In the genomic region with DNA sequence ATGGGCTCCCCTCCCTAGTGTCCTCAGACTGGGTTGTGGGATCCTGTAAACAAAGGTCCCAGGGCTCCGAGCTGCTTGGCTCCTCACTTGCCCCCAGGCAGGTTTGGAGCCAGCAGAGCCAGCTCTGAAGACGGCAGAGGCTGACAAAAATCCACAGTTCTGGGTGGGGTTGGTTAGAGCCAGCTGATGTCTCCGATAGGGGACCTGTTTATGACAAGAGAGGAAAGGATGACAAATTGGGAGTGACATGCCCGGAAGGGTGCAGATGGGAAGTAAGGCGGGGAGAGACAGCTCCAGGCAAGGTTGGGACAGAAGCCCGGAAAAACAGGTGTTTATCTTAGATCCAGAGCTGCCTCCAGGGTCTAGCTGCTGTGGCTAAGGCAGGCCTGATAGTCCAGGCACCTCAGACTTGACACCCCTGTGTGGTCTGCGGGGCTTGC, we compare ENCODE assay signal across 9 mouse cellular contexts. TPM values are rescaled to one million over a fixed set of nuclear protein-coding genes. Genes with fewer than 3 reads are reported as not detected.
DNase-seq lines count a peak whose midpoint lies in the region; ATAC-seq and TF ChIP-seq lines count a peak whose summit lies in the region.
"Had no signal": no experiment of that assay in that cellular context is flagged by ENCODE, and none has a peak within 500 bp of the region (broad histone marks: within the 10 kb centered on the region; RNA-seq: fewer than 3 reads in every experiment).

No protein-coding gene starts in this region.

- peak; percentile 79 for ATAC-seq in lung, postnatal 0 days
- no peak for ATAC-seq in midbrain, embryonic 16.5 days
- no peak for ATAC-seq in forebrain, embryonic 13.5 days

- peak; percentile 56 for DNase-seq in gastrocnemius, adult 2 months
- DNase-seq in gastrocnemius, postnatal 10 days = no peak
- peak; percentile 70 for DNase-seq in heart, postnatal 25 days (ENCODE audit: low spot score)
- peak; percentile 84 for DNase-seq in lung, postnatal 0 days (ENCODE audit: low spot score)
- no peak for DNase-seq in ovary, adult 18-20 months (ENCODE audit: low spot score)

- H3K4me1 ChIP-seq in bone marrow macrophage, adult 2 months (ENCODE audit: control insufficient read depth, insufficient read depth, low read length) = peaks cover 82% of the 10 kb centered on the region
- peaks cover 8% of the 10 kb centered on the region for H3K4me1 ChIP-seq in lung, postnatal 0 days (ENCODE audit: insufficient read depth, low read depth, low read length)
- no peaks in the 10 kb centered on the region for H3K4me1 ChIP-seq in midbrain, embryonic 16.5 days (ENCODE audit: control insufficient read depth, insufficient read depth, low read length)
- no peaks in the 10 kb centered on the region for H3K4me1 ChIP-seq in forebrain, embryonic 13.5 days

- H3K36me3 ChIP-seq in lung, postnatal 0 days (ENCODE audit: insufficient read depth, low read length) = peaks cover 19% of the 10 kb centered on the region; the same call in 1 of the 2 replicates
- peaks cover 28% of the 10 kb centered on the region for H3K36me3 ChIP-seq in midbrain, embryonic 16.5 days (ENCODE audit: control insufficient read depth, insufficient read depth, low read length)
- H3K36me3 ChIP-seq in forebrain, embryonic 13.5 days (ENCODE audit: poor library complexity, severe bottlenecking) = peaks cover 56% of the 10 kb centered on the region

- TF ChIP-seq EP300 in lung, postnatal 0 days (IDR thresholded peaks at IDR 0.05) = peak; percentile 96

- H3K27me3 ChIP-seq in lung, postnatal 0 days (replicated peaks; ENCODE audit: insufficient read depth, low read length) = no peaks in the 10 kb centered on the region
- H3K27me3 ChIP-seq in midbrain, embryonic 16.5 days (ENCODE audit: control insufficient read depth, insufficient read depth, low read depth, low read length) = no peaks in the 10 kb centered on the region
- H3K27me3 ChIP-seq in forebrain, embryonic 13.5 days = no peaks in the 10 kb centered on the region
- H3K27me3 ChIP-seq: embryonic facial prominence, embryonic 15.5 days had no signal

- peak overlapping the region; percentile 45 for H3K4me3 ChIP-seq in gastrocnemius, adult 2 months
- H3K4me3 ChIP-seq in bone marrow macrophage, adult 2 months (ENCODE audit: insufficient read depth, low read length) = no peak overlapping the region
- no peak overlapping the region for H3K4me3 ChIP-seq in lung, postnatal 0 days (ENCODE audit: low read depth, low read length)
- no peak overlapping the region for H3K4me3 ChIP-seq in midbrain, embryonic 16.5 days (ENCODE audit: low read depth, low read length)
- H3K4me3 ChIP-seq in forebrain, embryonic 13.5 days = no peak overlapping the region
- H3K4me3 ChIP-seq: embryonic facial prominence, embryonic 15.5 days had no signal

- TF ChIP-seq CTCF in gastrocnemius, adult 2 months (IDR thresholded peaks at IDR 0.05) = no peak
- no peak for TF ChIP-seq CTCF in bone marrow macrophage, adult 2 months (IDR thresholded peaks at IDR 0.05; ENCODE audit: low read depth, low read length)
- no peak for TF ChIP-seq CTCF in lung, postnatal 0 days (IDR thresholded peaks at IDR 0.05)

- H3K9ac ChIP-seq in lung, postnatal 0 days (replicated peaks; ENCODE audit: low read depth) = no peak overlapping the region
- H3K9ac ChIP-seq in midbrain, embryonic 16.5 days (ENCODE audit: low read depth, low read length) = no peak overlapping the region
- no peak overlapping the region for H3K9ac ChIP-seq in forebrain, embryonic 13.5 days
- H3K9ac ChIP-seq: embryonic facial prominence, embryonic 15.5 days had no signal

- H3K27ac ChIP-seq in gastrocnemius, adult 2 months = peak overlapping the region; percentile 92
- H3K27ac ChIP-seq in bone marrow macrophage, adult 2 months (ENCODE audit: insufficient read depth, low read depth, low read length) = peak overlapping the region; percentile 90
- H3K27ac ChIP-seq in lung, postnatal 0 days (ENCODE audit: low read length) = peak overlapping the region; percentile 87
- no peak overlapping the region; the same call in 1 of the 2 replicates for H3K27ac ChIP-seq in midbrain, embryonic 16.5 days (ENCODE audit: low read length)
- H3K27ac ChIP-seq in forebrain, embryonic 13.5 days = no peak overlapping the region
- H3K27ac ChIP-seq: embryonic facial prominence, embryonic 15.5 days had no signal

- intact Hi-C loops in gastrocnemius, adult 2 months (cut with DNase I) = no loop called here
- intact Hi-C loops in heart, postnatal 25 days (cut with DNase I) = no loop called here

- TF ChIP-seq POLR2A in bone marrow macrophage, adult 2 months (IDR thresholded peaks at IDR 0.05; ENCODE audit: borderline replicate concordance, low read depth, low read length) = no peak

- no peaks in the 10 kb centered on the region for H3K9me3 ChIP-seq in lung, postnatal 0 days (ENCODE audit: low read length)
- no peaks in the 10 kb centered on the region for H3K9me3 ChIP-seq in midbrain, embryonic 16.5 days (replicated peaks; ENCODE audit: control insufficient read depth, low read length, poor library complexity, severe bottlenecking)
- H3K9me3 ChIP-seq in forebrain, embryonic 13.5 days (replicated peaks) = no peaks in the 10 kb centered on the region
- H3K9me3 ChIP-seq: embryonic facial prominence, embryonic 15.5 days had no signal

- H3K4me2 ChIP-seq in lung, postnatal 0 days (replicated peaks; ENCODE audit: low read depth, low read length) = no peak overlapping the region
- no peak overlapping the region for H3K4me2 ChIP-seq in midbrain, embryonic 16.5 days (ENCODE audit: low read length)
- H3K4me2 ChIP-seq in forebrain, embryonic 13.5 days = no peak overlapping the region
- H3K4me2 ChIP-seq: embryonic facial prominence, embryonic 15.5 days had no signal

- 36% methylated on average over 7 of the region's 7 CpGs for WGBS in lung, postnatal 0 days
- 67% methylated on average over 7 of the region's 7 CpGs for WGBS in midbrain, embryonic 16.5 days
- WGBS in forebrain, embryonic 13.5 days = 87% methylated on average over 7 of the region's 7 CpGs

RNA-seq across cellular contexts. Expression of gene Cdc42bpg, which starts 5.8 kb away (rescaled TPM):
- 1 to 10 TPM; 6.0 to 6.4 TPM for total RNA-seq in gastrocnemius, adult 2 months (2021)
- 1 to 10 TPM; 4.2 to 4.5 TPM for total RNA-seq in gastrocnemius, postnatal 10 days (2021)
- polyA plus RNA-seq in bone marrow macrophage, adult 2 months (2012; ENCODE audit: insufficient read depth, insufficient read length, missing spikeins) = 6.9 and 7.0 TPM in 2 replicates
- 10 to 100 TPM in 1 of 2 experiments, 1 to 10 TPM in 1; 9.4 to 12.0 TPM for total RNA-seq in heart, postnatal 25 days (2021)
- 2.8 and 3.2 TPM in 2 replicates for polyA plus RNA-seq in lung, postnatal 0 days (2015; fragmentation: Nextera tagmentation; extraction: Ambion mirVana)
- polyA plus RNA-seq in midbrain, embryonic 16.5 days (2015; fragmentation: Nextera tagmentation; extraction: Ambion mirVana) = 0.34 and 0.35 TPM in 2 replicates
- polyA plus RNA-seq in forebrain, embryonic 13.5 days (2015; fragmentation: Nextera tagmentation; extraction: Ambion mirVana) = 0.22 and 0.39 TPM in 2 replicates

RNA-seq across cellular contexts. Expression of gene Ehd1, which starts 23.9 kb away (rescaled TPM):
- total RNA-seq in gastrocnemius, adult 2 months (2021) = 10 to 100 TPM; 28.4 to 32.3 TPM
- 10 to 100 TPM; 54.0 to 64.8 TPM for total RNA-seq in gastrocnemius, postnatal 10 days (2021)
- polyA plus RNA-seq in bone marrow macrophage, adult 2 months (2012; ENCODE audit: insufficient read depth, insufficient read length, missing spikeins) = 91.9 and 96.3 TPM in 2 replicates
- total RNA-seq in heart, postnatal 25 days (2021) = 100 to 1,000 TPM; 119 to 139 TPM
- 115 and 119 TPM in 2 replicates for polyA plus RNA-seq in lung, postnatal 0 days (2015; fragmentation: Nextera tagmentation; extraction: Ambion mirVana)
- 99.6 and 103 TPM in 2 replicates for polyA plus RNA-seq in midbrain, embryonic 16.5 days (2015; fragmentation: Nextera tagmentation; extraction: Ambion mirVana)
- 74.3 and 75.6 TPM in 2 replicates for polyA plus RNA-seq in forebrain, embryonic 13.5 days (2015; fragmentation: Nextera tagmentation; extraction: Ambion mirVana)

RNA-seq across cellular contexts. Expression of gene Men1, which starts 34.4 kb away (rescaled TPM):
- 1 to 10 TPM; 7.0 to 7.8 TPM for total RNA-seq in gastrocnemius, adult 2 months (2021)
- total RNA-seq in gastrocnemius, postnatal 10 days (2021) = 10 to 100 TPM; 11.3 to 12.9 TPM
- 28.1 and 29.1 TPM in 2 replicates for polyA plus RNA-seq in bone marrow macrophage, adult 2 months (2012; ENCODE audit: insufficient read depth, insufficient read length, missing spikeins)
- 10 to 100 TPM; 12.4 to 14.5 TPM for total RNA-seq in heart, postnatal 25 days (2021)
- 42.1 and 42.7 TPM in 2 replicates for polyA plus RNA-seq in lung, postnatal 0 days (2015; fragmentation: Nextera tagmentation; extraction: Ambion mirVana)
- polyA plus RNA-seq in midbrain, embryonic 16.5 days (2015; fragmentation: Nextera tagmentation; extraction: Ambion mirVana) = 71.4 and 74.8 TPM in 2 replicates
- 83.8 and 92.4 TPM in 2 replicates for polyA plus RNA-seq in forebrain, embryonic 13.5 days (2015; fragmentation: Nextera tagmentation; extraction: Ambion mirVana)

RNA-seq across cellular contexts. Expression of gene Map4k2, which starts 40.5 kb away (rescaled TPM):
- total RNA-seq in gastrocnemius, adult 2 months (2021) = 10 to 100 TPM; 13.1 to 14.2 TPM
- 10 to 100 TPM; 11.9 to 19.3 TPM for total RNA-seq in gastrocnemius, postnatal 10 days (2021)
- polyA plus RNA-seq in bone marrow macrophage, adult 2 months (2012; ENCODE audit: insufficient read depth, insufficient read length, missing spikeins) = 57.4 and 58.5 TPM in 2 replicates
- 10 to 100 TPM; 42.6 to 44.3 TPM for total RNA-seq in heart, postnatal 25 days (2021)
- polyA plus RNA-seq in lung, postnatal 0 days (2015; fragmentation: Nextera tagmentation; extraction: Ambion mirVana) = 22.5 and 25.0 TPM in 2 replicates
- 19.0 and 20.1 TPM in 2 replicates for polyA plus RNA-seq in midbrain, embryonic 16.5 days (2015; fragmentation: Nextera tagmentation; extraction: Ambion mirVana)
- polyA plus RNA-seq in forebrain, embryonic 13.5 days (2015; fragmentation: Nextera tagmentation; extraction: Ambion mirVana) = 11.3 and 15.4 TPM in 2 replicates

RNA-seq across cellular contexts. Expression of gene Atg2a, which starts 59.0 kb away (rescaled TPM):
- 10 to 100 TPM; 18.4 to 19.0 TPM for total RNA-seq in gastrocnemius, adult 2 months (2021)
- total RNA-seq in gastrocnemius, postnatal 10 days (2021) = 10 to 100 TPM; 13.2 to 15.0 TPM
- polyA plus RNA-seq in bone marrow macrophage, adult 2 months (2012; ENCODE audit: insufficient read depth, insufficient read length, missing spikeins) = 23.9 and 27.1 TPM in 2 replicates
- total RNA-seq in heart, postnatal 25 days (2021) = 10 to 100 TPM; 22.0 to 22.2 TPM
- 5.1 and 5.9 TPM in 2 replicates for polyA plus RNA-seq in lung, postnatal 0 days (2015; fragmentation: Nextera tagmentation; extraction: Ambion mirVana)
- polyA plus RNA-seq in midbrain, embryonic 16.5 days (2015; fragmentation: Nextera tagmentation; extraction: Ambion mirVana) = 12.9 and 15.5 TPM in 2 replicates
- 8.9 and 9.7 TPM in 2 replicates for polyA plus RNA-seq in forebrain, embryonic 13.5 days (2015; fragmentation: Nextera tagmentation; extraction: Ambion mirVana)

Comparison
In these comparisons a context has a peak if more than half of its experiments do, and no peak if none do; other contexts are left out.
1. DNase-seq: peak in gastrocnemius, adult 2 months (single experiment), heart, postnatal 25 days (single experiment) and lung, postnatal 0 days (single experiment); none in gastrocnemius, postnatal 10 days (single experiment) and ovary, adult 18-20 months (single experiment).
2. H3K27ac ChIP-seq: peak in gastrocnemius, adult 2 months (single experiment), bone marrow macrophage, adult 2 months (single experiment) and lung, postnatal 0 days (single experiment); none in midbrain, embryonic 16.5 days (single experiment) and forebrain, embryonic 13.5 days (single experiment).